10 mouse cellular contexts compared by ENCODE assay signal in the genomic region with DNA sequence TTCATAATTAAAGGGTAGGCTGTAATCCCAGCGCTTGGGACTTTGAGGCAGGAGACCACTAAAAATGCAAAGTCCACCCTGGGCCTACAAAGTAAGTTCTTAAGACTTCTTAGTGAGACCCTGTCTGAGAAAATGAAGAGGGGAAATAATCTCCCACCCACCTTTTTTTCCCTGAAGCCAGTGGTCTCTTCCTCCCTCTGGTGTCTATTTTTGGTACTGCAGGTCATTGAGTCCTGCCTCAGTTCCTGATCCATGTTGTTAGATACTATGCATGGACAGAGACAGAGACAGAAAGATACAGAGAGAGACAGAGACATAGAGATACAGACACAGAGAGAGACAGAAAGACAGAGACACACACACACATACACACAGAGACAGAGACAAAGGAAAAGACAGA. TPM values are rescaled to one million over a fixed set of nuclear protein-coding genes. Genes with fewer than 3 reads are reported as not detected.
A peak's percentile ranks its signal among the peaks of the same experiment; 100 is the strongest.
DNase-seq lines count a peak whose midpoint lies in the region; ATAC-seq lines count a peak whose summit lies in the region.
"Had no signal": no experiment of that assay in that cellular context is flagged by ENCODE, and none has a peak within 500 bp of the region (broad histone marks: within the 10 kb centered on the region; RNA-seq: fewer than 3 reads in every experiment).

No protein-coding gene starts in this region.

- 18% methylated on average over 1 of the region's 1 CpGs for WGBS in kidney, embryonic 15.5 days
- WGBS in neural tube, embryonic 11.5 days: 24% methylated on average over 1 of the region's 1 CpGs

- peaks cover 3% of the 10 kb centered on the region; the same call in 1 of the 2 replicates for H3K4me1 ChIP-seq in kidney, embryonic 15.5 days
- H3K4me1 ChIP-seq in neural tube, embryonic 11.5 days (ENCODE audit: control insufficient read depth, insufficient read depth, low read length): no peaks in the 10 kb centered on the region
- H3K4me1 ChIP-seq: embryonic facial prominence, embryonic 15.5 days; limb, embryonic 12.5 days had no signal

- H3K36me3 ChIP-seq in kidney, embryonic 15.5 days: no peaks in the 10 kb centered on the region
- H3K36me3 ChIP-seq in neural tube, embryonic 11.5 days (ENCODE audit: control insufficient read depth, insufficient read depth, low read length): no peaks in the 10 kb centered on the region
- H3K36me3 ChIP-seq: embryonic facial prominence, embryonic 15.5 days; limb, embryonic 12.5 days had no signal

- no peak overlapping the region for H3K4me3 ChIP-seq in kidney, embryonic 15.5 days (replicated peaks)
- no peak overlapping the region for H3K4me3 ChIP-seq in neural tube, embryonic 11.5 days (ENCODE audit: low read depth, low read length)
- H3K4me3 ChIP-seq: embryonic facial prominence, embryonic 15.5 days; limb, embryonic 12.5 days had no signal

- intact Hi-C loops in heart, postnatal 36 days (cut with DNase I): loop anchor here (1.0 to 10.0 kb wide), 2 partner anchors 93 to 588 kb away; no protein-coding TSS in a partner anchor

- no peak overlapping the region for H3K9ac ChIP-seq in kidney, embryonic 15.5 days
- no peak overlapping the region for H3K9ac ChIP-seq in neural tube, embryonic 11.5 days (ENCODE audit: low read length)
- H3K9ac ChIP-seq: embryonic facial prominence, embryonic 15.5 days; limb, embryonic 12.5 days had no signal

- H3K9me3 ChIP-seq in kidney, embryonic 15.5 days (replicated peaks): no peaks in the 10 kb centered on the region
- no peaks in the 10 kb centered on the region for H3K9me3 ChIP-seq in neural tube, embryonic 11.5 days (ENCODE audit: control insufficient read depth, low read length)
- H3K9me3 ChIP-seq: embryonic facial prominence, embryonic 15.5 days; limb, embryonic 12.5 days had no signal

- peak; percentile 46 for DNase-seq in CD4-positive, CD25-positive, alpha-beta regulatory T cell, adult 2 months (ENCODE audit: low read depth, low spot score)
- peak; percentile 37 for DNase-seq in kidney, adult 9 months
- peak; percentile 62 for DNase-seq in NIH3T3 (ENCODE audit: low read depth)
- peak; percentile 4 to 11 for DNase-seq in heart, postnatal 36 days
- peak; percentile 24 for DNase-seq in neural tube, embryonic 11.5 days (ENCODE audit: low spot score)
- DNase-seq in testis, postnatal 14 days (ENCODE audit: low spot score): no peak

- H3K4me2 ChIP-seq in kidney, embryonic 15.5 days: no peak overlapping the region
- no peak overlapping the region for H3K4me2 ChIP-seq in neural tube, embryonic 11.5 days (ENCODE audit: low read depth)
- H3K4me2 ChIP-seq: embryonic facial prominence, embryonic 15.5 days; limb, embryonic 12.5 days had no signal

- H3K27me3 ChIP-seq in kidney, embryonic 15.5 days: no peaks in the 10 kb centered on the region
- H3K27me3 ChIP-seq in neural tube, embryonic 11.5 days (ENCODE audit: control insufficient read depth, insufficient read depth, low read length): no peaks in the 10 kb centered on the region
- H3K27me3 ChIP-seq: embryonic facial prominence, embryonic 15.5 days; limb, embryonic 12.5 days had no signal

- ATAC-seq in CD4-positive, CD25-positive, alpha-beta regulatory T cell, adult 4 months: no peak
- ATAC-seq in kidney, embryonic 15.5 days (replicated peaks; ENCODE audit: low FRiP score): no peak
- no peak for ATAC-seq in neural tube, embryonic 11.5 days (ENCODE audit: insufficient read depth, low FRiP score, low TSS enrichment)

- H3K27ac ChIP-seq in kidney, embryonic 15.5 days: no peak overlapping the region
- H3K27ac ChIP-seq in neural tube, embryonic 11.5 days (ENCODE audit: low read depth, low read length): no peak overlapping the region
- H3K27ac ChIP-seq: embryonic facial prominence, embryonic 15.5 days; limb, embryonic 12.5 days had no signal

RNA-seq across cellular contexts. Expression of a gene that starts 15.1 kb away (rescaled TPM):
- polyA plus RNA-seq in CD4-positive, CD25-positive, alpha-beta regulatory T cell, adult 4 months (2017; shearing (Covaris generic)): not detected
- polyA plus RNA-seq in kidney, embryonic 15.5 days (2015; fragmentation: Nextera tagmentation; extraction: Ambion mirVana): not detected in 2 replicates
- not detected for total RNA-seq in heart, postnatal 36 days (2021)
- not detected in 2 replicates for polyA plus RNA-seq in neural tube, embryonic 11.5 days (2014; fragmentation: Nextera tagmentation; extraction: Ambion mirVana)
- polyA plus RNA-seq: embryonic facial prominence, embryonic 15.5 days; limb, embryonic 12.5 days had no signal

RNA-seq across cellular contexts. Expression of a gene that starts 18.8 kb away (rescaled TPM):
- polyA plus RNA-seq in CD4-positive, CD25-positive, alpha-beta regulatory T cell, adult 4 months (2017; shearing (Covaris generic)): under 1 TPM in 1 of 2 experiments, not detected in 1; 0.08 TPM
- not detected in 2 replicates for polyA plus RNA-seq in kidney, embryonic 15.5 days (2015; fragmentation: Nextera tagmentation; extraction: Ambion mirVana)
- not detected for total RNA-seq in heart, postnatal 36 days (2021)
- polyA plus RNA-seq in neural tube, embryonic 11.5 days (2014; fragmentation: Nextera tagmentation; extraction: Ambion mirVana): not detected in 2 replicates
- polyA plus RNA-seq: limb, embryonic 12.5 days had no signal

RNA-seq across cellular contexts. Expression of a gene that starts 26.2 kb away (rescaled TPM):
- polyA plus RNA-seq in CD4-positive, CD25-positive, alpha-beta regulatory T cell, adult 4 months (2017; shearing (Covaris generic)): not detected
- 9.7 and 12.7 TPM in 2 replicates for polyA plus RNA-seq in kidney, embryonic 15.5 days (2015; fragmentation: Nextera tagmentation; extraction: Ambion mirVana)
- 1 to 10 TPM; 1.4 to 1.8 TPM for total RNA-seq in heart, postnatal 36 days (2021)
- 8.6 and 9.9 TPM in 2 replicates for polyA plus RNA-seq in neural tube, embryonic 11.5 days (2014; fragmentation: Nextera tagmentation; extraction: Ambion mirVana)

RNA-seq across cellular contexts. Expression of a gene that starts 29.5 kb away (rescaled TPM):
- polyA plus RNA-seq in CD4-positive, CD25-positive, alpha-beta regulatory T cell, adult 4 months (2017; shearing (Covaris generic)): not detected
- polyA plus RNA-seq in kidney, embryonic 15.5 days (2015; fragmentation: Nextera tagmentation; extraction: Ambion mirVana): not detected in 2 replicates
- total RNA-seq in heart, postnatal 36 days (2021): not detected
- polyA plus RNA-seq in neural tube, embryonic 11.5 days (2014; fragmentation: Nextera tagmentation; extraction: Ambion mirVana): not detected in 2 replicates
- polyA plus RNA-seq: embryonic facial prominence, embryonic 15.5 days; limb, embryonic 12.5 days had no signal

RNA-seq across cellular contexts. Expression of a gene that starts 51.1 kb away (rescaled TPM):
- not detected for polyA plus RNA-seq in CD4-positive, CD25-positive, alpha-beta regulatory T cell, adult 4 months (2017; shearing (Covaris generic))
- polyA plus RNA-seq in kidney, embryonic 15.5 days (2015; fragmentation: Nextera tagmentation; extraction: Ambion mirVana): not detected in 2 replicates
- not detected for total RNA-seq in heart, postnatal 36 days (2021)
- polyA plus RNA-seq in neural tube, embryonic 11.5 days (2014; fragmentation: Nextera tagmentation; extraction: Ambion mirVana): not detected in 2 replicates
- polyA plus RNA-seq: limb, embryonic 12.5 days had no signal
